Mouse (Mus musculus): ENCODE data around the gene Mertk.
"Not testable (repeated sequence)": the region's sequence is repeated elsewhere in the genome, so short reads cannot be mapped to it uniquely, and the experiment has no call there.

Gene Mertk

DNA sequence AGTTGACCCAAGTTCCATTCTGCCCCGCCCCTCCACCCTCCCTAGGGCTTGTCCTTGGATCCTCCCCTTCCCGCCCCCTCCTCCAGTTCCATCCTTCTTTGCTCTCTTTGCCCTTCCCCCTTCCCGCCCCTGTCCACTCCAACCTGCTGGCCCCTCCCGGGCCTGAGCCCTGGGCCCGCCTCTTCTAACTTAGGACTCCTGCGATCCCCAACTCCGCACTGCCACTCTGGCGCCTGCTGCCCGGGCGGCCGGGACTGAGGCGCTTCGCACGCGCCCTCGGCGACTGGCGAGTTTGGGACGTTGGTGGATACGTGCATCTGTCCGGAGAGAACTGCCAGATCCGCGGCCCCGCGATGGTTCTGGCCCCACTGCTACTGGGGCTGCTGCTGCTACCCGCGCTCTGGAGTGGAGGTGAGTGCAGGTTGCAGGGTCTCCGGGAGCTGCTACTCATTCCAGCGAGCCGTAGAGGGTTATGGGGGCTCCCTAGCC is at the start of gene Mertk:
Gene Mertk, plus strand, starts transcription at position 264 of the 489 bp plus-strand sequence.
- DNase-seq (ENCODE audit: low spot score in 2 of 2): peak; percentile 74 to 82

DNA sequence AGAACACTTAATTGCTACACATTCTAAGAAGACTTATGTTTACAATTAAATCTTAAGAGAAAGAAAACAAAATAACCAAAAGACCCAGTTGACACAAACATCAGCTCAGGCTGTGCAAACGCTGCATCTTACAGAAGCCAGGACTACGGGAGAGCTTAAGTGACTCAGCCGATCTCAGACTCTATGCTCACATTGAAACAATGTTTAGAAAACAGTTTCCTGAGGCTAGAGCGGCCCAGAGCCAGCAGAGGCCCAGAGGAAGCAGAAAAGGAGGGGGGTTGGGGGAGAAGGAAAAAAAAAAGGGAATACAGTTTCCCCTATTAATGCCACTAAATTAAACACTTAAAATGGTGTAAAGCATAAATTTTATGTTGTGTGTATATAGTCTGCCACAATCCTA is 18.1 kb upstream of the Mertk start:
- DNase-seq (ENCODE audit: low spot score in 2 of 2): no peak

DNA sequence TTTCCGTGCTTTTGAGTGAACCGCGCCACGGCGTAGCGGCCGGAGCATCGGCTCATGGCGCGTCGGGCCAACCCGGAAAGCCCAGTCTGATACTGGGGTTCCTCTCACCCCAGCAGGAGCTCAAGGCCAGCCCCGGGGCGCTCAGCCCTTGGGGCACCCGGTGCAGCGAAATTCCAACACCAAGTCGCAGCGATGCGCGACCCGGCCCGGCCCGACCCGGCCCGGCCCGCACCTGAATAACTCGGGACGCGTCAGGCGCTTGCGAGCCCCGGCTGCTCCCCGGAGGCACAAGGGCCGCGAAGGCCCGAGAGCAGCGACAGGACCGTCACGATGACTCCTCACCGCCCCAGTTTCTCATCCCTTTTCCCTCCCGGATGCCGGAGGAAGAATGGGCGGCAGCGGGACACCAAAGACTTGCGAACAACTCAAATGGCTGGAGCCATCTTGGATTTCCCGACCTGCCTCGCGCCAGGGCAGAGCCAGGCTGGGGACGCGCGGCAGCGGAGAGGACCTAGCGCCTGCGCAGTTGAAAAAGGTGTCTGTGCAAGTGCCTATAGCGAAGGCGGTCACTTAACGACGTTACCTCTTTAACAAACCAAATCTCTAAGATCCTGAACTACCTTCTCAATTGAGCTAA is 11.7 kb upstream of the Mertk start, which contains the start of gene Anapc1:
Gene Anapc1, minus strand, starts transcription at position 471 of the 637 bp plus-strand sequence.
- peak; percentile 79 to 84 for DNase-seq (ENCODE audit: low spot score in 2 of 2)

DNA sequence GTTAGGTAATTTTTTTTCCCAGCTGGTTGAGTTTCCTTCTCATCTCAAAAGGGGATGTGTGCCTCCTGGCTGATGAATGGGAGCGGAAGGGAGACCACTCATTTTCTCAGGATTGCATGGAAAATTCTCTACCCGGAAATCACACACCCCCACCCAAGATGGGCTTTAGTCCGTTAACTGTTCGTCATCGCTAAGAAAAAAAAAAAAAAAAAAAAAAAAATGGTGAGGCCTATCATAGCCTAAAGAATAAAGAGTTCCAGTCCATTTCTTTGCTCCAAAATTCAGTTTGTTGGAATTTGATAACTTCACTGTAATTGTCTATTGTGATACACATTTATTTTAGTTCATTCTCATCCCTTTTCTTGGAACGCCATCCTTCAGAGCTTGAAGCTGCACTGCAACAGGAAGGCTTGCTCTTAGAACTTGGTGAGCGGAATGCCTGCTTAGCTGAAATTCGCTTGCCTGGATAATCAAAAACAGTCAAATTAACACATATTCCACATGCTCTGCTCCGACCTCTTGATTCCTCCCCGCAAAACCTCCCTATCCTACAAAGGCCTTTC is 11.1 kb upstream of the Mertk start:
- DNase-seq (ENCODE audit: low spot score in 2 of 2): no peak

DNA sequence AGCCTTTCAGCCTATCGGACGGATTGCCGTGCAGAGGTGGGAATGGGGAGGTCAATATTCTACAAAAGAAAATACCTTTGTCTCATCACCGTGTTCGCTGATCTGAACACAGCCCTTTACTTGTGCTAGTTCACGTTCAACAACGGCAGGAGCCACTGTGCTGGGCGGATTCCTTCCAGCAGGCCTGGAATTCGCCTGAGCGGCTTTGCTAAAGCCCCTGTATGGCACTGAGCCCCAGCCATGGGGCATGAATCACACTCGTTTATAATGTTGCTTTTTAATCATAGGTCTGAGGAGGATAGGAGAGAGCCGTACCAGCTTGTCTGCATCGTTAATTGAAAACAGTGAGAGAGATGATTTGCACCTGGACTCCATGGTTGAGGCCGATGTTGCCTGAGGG is 6.4 kb upstream of the Mertk start:
- DNase-seq (ENCODE audit: low spot score in 2 of 2): no peak

DNA sequence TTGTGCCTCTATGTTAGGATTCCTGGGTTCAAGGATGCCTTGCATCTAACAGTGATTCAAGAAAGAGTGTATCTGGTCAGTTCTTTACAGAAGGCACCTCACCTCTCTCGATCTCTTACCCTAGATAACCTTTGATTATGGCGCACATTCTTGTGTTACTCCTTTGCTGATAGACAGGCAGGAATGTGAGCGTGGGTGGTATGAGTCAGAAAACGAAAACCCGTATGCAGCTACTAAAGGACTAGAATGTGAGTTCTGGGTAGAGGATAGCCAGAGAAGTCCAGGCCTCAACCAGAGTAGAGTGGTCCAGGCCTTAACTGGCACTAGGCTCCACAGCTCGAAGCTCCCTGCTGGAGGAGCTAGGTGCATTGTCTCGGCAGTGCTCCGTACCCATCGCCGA is 6.0 kb upstream of the Mertk start:
- no peak for DNase-seq (ENCODE audit: low spot score in 2 of 2)

- DNase-seq (ENCODE audit: low spot score in 2 of 2): no peak
These were observed 5.5 kb upstream of the Mertk start for GRCm38 (mm10) chr2:128693236-128693635.

DNA sequence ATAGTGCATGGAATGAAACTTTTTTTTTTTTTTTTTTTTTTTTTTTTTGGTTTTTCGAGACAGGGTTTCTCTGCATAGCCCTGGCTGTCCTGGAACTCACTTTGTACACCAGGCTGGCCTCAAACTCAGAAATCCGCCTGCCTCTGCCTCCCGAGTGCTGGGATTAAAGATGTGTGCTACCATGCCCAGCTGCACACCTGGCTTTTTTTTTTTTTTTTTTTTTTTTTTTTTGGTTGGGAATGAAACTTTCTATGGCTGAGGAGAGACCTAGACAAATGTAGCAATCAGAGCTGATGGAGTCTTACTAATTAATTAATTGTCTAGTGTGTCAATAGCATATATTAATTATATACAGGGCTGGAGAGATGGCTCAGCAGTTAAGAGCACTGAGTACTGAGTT is 4.9 kb upstream of the Mertk start:
- not testable (repeated sequence) for DNase-seq (ENCODE audit: low spot score in 2 of 2)

GRCm38 (mm10) chr2:128694548-128694947 is 4.2 kb upstream of the Mertk start:
- DNase-seq (ENCODE audit: low spot score in 2 of 2): no peak

GRCm38 (mm10) chr2:128696426-128696825 is 2.3 kb upstream of the Mertk start:
- DNase-seq (ENCODE audit: low spot score in 2 of 2): no peak

DNA sequence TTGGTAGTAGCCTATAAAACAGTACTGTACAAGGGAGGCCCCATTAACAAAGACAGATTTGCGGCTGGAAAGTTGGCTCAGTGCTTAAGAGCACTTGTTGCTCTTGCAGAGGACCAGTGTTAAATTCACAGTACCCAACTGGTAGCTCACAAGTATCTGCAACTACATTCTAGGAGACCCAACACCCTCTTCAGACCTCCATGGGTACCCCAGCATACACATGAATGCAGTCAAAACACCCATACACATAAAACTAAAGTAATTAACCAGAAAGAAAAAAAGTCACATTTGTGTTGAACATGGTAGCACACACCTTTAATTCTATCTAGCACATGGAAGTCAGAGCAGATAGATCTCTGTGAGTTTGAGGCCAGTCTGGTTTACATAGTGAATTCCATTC is 1.7 kb upstream of the Mertk start:
- DNase-seq (ENCODE audit: low spot score in 2 of 2): no peak

DNA sequence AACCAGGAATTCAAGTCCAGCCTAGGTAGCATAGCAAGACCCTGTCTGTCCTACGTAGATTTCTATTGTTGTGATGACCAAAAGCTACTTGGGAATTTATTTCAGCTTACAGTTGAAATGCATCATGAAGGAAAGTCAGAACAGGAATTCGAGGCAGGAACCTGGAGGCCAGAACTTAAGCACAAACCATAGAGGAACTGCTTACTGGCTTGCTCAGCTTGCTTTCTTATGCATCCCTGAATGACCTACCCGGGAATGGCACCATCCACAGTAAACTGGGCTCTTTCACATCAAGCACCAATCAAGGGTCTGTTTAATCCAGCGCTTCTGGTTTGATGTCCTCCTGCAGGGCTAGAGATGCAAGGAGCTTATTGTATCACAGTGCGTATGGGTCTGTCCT is 1.2 kb upstream of the Mertk start:
- DNase-seq (ENCODE audit: low spot score in 2 of 2): no peak

DNA sequence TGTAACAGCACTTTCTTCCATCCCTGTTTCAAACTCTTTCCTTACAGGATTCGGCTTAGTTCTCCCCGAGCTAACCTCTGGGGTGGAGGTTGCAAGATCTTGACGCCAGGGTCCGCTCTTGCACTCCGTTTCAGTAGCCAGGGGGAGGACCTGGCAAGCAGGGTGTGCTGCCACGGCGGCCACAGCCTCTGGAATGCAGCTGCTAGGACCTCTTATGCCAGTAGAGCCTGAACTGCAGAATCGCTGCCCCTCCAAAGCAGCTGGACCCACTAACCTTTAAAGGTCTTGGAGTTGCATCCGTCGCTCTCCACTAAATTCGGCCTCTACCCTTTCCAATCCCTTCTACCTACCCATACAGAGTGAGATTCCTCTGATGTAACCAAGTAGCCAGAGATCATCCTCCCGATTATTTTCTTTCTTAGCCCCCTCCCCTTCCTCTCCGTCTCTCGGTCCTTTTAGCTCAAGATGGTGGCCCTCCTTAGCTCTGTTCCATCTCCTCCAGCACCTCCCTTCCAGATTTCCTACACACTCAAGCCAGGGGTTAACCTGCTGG is 540 bp upstream of the Mertk start:
- DNase-seq (ENCODE audit: low spot score in 2 of 2): peak; percentile 68 to 77

- peak in 1 of 2 experiments; percentile 11 for DNase-seq (ENCODE audit: low spot score in 2 of 2)
These were observed 587 bp downstream of the Mertk start for GRCm38 (mm10) chr2:128699201-128699885.

GRCm38 (mm10) chr2:128704474-128704873 is 5.7 kb downstream of the Mertk start:
- no peak for DNase-seq (ENCODE audit: low spot score in 2 of 2)

GRCm38 (mm10) chr2:128709264-128709663 is 10.5 kb downstream of the Mertk start:
- peak; percentile 11 to 16 for DNase-seq (ENCODE audit: low spot score in 2 of 2)

- DNase-seq (ENCODE audit: low spot score in 2 of 2): no peak
These were observed 11.9 kb downstream of the Mertk start for GRCm38 (mm10) chr2:128710609-128711008.

DNA sequence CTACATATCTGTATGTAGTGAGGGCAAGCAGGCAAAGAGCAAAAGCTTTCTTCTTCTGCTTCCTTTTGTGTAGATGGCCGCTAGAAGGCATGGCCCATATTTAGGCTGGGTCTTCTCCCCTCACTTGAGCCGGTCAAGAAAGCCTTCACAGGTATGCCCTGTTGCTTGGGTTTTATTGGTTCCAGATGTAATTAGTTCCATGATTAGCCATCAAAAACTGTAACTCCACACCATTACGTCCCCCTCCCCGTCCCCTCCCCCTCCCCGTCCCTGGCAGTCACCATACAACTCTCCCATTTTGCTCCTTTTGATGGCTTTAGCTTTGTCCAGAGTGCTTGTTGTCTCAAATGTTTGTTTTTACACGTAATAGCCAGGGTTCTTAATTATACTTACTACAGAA is 14.2 kb downstream of the Mertk start:
- DNase-seq (ENCODE audit: low spot score in 2 of 2): no peak

GRCm38 (mm10) chr2:128713548-128714003 is 14.8 kb downstream of the Mertk start:
- DNase-seq (ENCODE audit: low spot score in 2 of 2): peak in 1 of 2 experiments; percentile 35

DNA sequence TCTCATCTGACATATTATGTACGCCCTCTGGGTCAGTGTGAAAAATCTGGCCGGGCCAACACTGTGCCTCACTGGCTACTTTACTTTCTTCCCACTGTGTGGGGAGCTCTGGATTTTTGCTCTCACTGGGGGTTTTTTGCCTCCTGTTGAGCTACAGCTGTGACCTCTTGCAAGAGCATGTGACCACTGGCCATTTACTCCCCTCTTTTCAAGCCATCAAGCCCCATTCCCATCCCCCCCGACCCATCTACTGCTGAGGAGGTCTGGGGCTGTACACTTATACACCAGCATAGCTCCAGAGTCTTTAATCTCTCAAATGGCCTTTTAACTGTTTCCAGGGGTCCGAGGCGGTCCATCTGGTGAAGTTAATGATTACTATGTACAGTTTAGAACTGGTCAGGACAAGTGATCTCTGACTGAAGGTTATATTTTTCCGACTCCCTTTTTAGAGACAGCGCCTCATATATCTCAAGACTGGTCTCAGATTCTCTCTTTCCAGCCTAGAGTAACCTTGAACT is 16.0 kb downstream of the Mertk start:
- DNase-seq (ENCODE audit: low spot score in 2 of 2): no peak

- no peak for DNase-seq (ENCODE audit: low spot score in 2 of 2)
These were observed 17.2 kb downstream of the Mertk start for GRCm38 (mm10) chr2:128715979-128716378.

DNA sequence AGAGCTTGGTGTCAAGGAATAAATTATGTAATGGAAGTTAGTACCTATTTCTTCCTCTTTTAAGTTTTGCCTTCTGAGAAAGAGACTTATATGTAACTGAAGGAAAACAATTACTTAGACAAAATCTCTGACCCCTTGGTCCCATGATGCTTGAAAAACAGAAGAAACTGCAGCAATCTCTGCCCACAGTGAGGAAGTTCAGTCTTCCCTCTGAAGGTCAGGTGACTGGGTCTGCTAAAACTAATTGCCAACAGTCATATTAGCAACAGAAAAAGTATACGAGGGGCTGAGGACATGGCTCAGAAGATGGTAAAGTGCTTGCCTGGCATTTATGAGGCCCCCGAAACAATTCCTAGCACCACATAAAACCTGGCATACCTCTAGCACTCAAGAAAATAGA is 20.6 kb downstream of the Mertk start:
- no peak for DNase-seq (ENCODE audit: low spot score in 2 of 2)
